In the genomic region with DNA sequence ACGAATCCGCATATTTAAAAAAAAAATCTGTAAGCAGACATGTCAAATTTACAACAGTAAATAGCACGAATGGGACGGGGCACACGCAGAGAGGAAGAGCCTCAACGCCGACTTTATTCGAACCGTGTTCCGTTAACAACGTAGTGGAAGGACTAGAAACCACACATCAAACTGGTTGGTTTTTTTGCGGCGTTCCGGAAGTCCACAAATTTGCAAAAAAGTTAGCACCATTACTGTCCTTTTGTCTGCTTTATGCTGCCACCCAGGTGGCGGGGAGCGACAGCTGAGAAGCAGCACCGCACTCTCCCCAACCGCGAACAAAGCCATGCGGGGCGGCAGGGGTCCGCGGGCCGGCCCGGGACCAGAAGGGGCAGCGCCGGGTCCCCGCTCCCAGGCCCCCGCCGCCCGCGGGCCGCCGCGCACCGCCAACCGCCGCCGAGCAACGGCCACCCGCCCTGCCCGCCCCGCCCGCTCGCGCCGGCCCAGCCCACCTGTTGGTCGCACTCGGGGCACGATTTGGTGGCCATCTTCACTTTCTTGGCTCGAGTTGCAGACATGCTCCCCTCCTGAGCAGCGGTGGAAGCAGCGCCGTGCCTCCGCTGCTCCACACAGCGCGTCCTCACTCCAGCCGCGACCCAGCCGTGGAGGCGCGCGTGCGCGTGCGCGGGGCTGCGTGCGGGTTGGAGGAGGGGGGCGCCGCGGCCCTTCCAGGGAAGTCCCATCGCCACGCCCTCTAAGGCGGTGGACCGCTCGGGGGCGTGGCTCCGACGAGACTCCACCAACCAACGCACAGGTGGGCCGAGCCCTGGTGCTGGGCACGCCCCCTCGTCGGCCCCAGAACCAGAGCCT, we compare ENCODE assay signal across 7 mouse cellular contexts. TPM values are rescaled to one million over a fixed set of nuclear protein-coding genes. Genes with fewer than 3 reads are reported as not detected.
DNase-seq lines count a peak whose midpoint lies in the region; ATAC-seq and TF ChIP-seq lines count a peak whose summit lies in the region.

A gene (minus strand): TSS at position 666 of the 849 bp plus-strand sequence.

- peak within 1 kb of the TSS; percentile 73 for H3K4me3 ChIP-seq in embryonic facial prominence, embryonic 12.5 days
- peak within 1 kb of the TSS; percentile 91 for H3K4me3 ChIP-seq in heart, adult 2 months
- H3K4me3 ChIP-seq in limb, embryonic 13.5 days = peak within 1 kb of the TSS; percentile 83
- H3K4me3 ChIP-seq in midbrain, embryonic 16.5 days (ENCODE audit: low read depth, low read length) = peak within 1 kb of the TSS; percentile 87

- TF ChIP-seq CTCF in heart, adult 2 months (IDR thresholded peaks at IDR 0.05) = peak; percentile 17

- peak; percentile 98 for DNase-seq in adrenal gland, postnatal 25 days
- DNase-seq in heart, adult 2 months = peak; percentile 98 to 99
- peak; percentile 97 for DNase-seq in kidney, adult 8-10 months
- DNase-seq in spleen, postnatal 10 days (ENCODE audit: low spot score in 2 of 2) = peak; percentile 94 to 97

- H3K27ac ChIP-seq in embryonic facial prominence, embryonic 12.5 days = peak within 1 kb of the TSS; percentile 96
- peak within 1 kb of the TSS; percentile 87 for H3K27ac ChIP-seq in heart, adult 2 months
- H3K27ac ChIP-seq in limb, embryonic 13.5 days = peak within 1 kb of the TSS; percentile 97
- peak within 1 kb of the TSS; percentile 91 for H3K27ac ChIP-seq in midbrain, embryonic 16.5 days (ENCODE audit: low read length)

- intact Hi-C loops in heart, adult 2 months (cut with DNase I) = loop anchor here (5.0 to 10.0 kb wide), 2 partner anchors 60 to 358 kb away; a partner anchor contains a TSS

- H3K36me3 ChIP-seq in embryonic facial prominence, embryonic 12.5 days = no peaks in the 10 kb centered on the region
- peaks cover 19% of the 10 kb centered on the region for H3K36me3 ChIP-seq in heart, adult 2 months (ENCODE audit: control insufficient read depth, insufficient read depth, low read length)
- no peaks in the 10 kb centered on the region for H3K36me3 ChIP-seq in limb, embryonic 13.5 days
- H3K36me3 ChIP-seq in midbrain, embryonic 16.5 days (ENCODE audit: control insufficient read depth, insufficient read depth, low read length) = no peaks in the 10 kb centered on the region

- H3K79me2 ChIP-seq in heart, adult 2 months (replicated peaks; ENCODE audit: control insufficient read depth, insufficient read depth, low read length) = no peaks in the 10 kb centered on the region; the same call in 1 of the 2 replicates

- no peak for TF ChIP-seq EP300 in heart, adult 2 months (IDR thresholded peaks at IDR 0.05; ENCODE audit: insufficient read depth, low read depth, low read length)

- H3K9ac ChIP-seq in embryonic facial prominence, embryonic 12.5 days = peak within 1 kb of the TSS; percentile 82
- H3K9ac ChIP-seq in heart, adult 2 months (ENCODE audit: low read depth, low read length) = peak within 1 kb of the TSS; percentile 83
- peak within 1 kb of the TSS; percentile 87 for H3K9ac ChIP-seq in limb, embryonic 13.5 days
- peak within 1 kb of the TSS; percentile 83 for H3K9ac ChIP-seq in midbrain, embryonic 16.5 days (ENCODE audit: low read depth, low read length)

- peaks cover 27% of the 10 kb centered on the region for H3K4me1 ChIP-seq in embryonic facial prominence, embryonic 12.5 days
- peaks cover 3% of the 10 kb centered on the region for H3K4me1 ChIP-seq in heart, adult 2 months (ENCODE audit: control insufficient read depth, insufficient read depth, low read length)
- peaks cover 38% of the 10 kb centered on the region for H3K4me1 ChIP-seq in limb, embryonic 13.5 days
- peaks cover 28% of the 10 kb centered on the region for H3K4me1 ChIP-seq in midbrain, embryonic 16.5 days (ENCODE audit: control insufficient read depth, insufficient read depth, low read length)

- peak within 1 kb of the TSS; percentile 55 for H3K4me2 ChIP-seq in embryonic facial prominence, embryonic 12.5 days (replicated peaks)
- peak within 1 kb of the TSS; percentile 64 for H3K4me2 ChIP-seq in limb, embryonic 13.5 days (replicated peaks)
- H3K4me2 ChIP-seq in midbrain, embryonic 16.5 days (ENCODE audit: low read length) = peak within 1 kb of the TSS; percentile 64

- peak; percentile 97 for ATAC-seq in embryonic facial prominence, embryonic 12.5 days (ENCODE audit: insufficient number of reproducible peaks, insufficient read depth, low FRiP score, low TSS enrichment)
- ATAC-seq in limb, embryonic 13.5 days (ENCODE audit: low FRiP score, low read depth) = peak; percentile 99
- peak; percentile 99 for ATAC-seq in midbrain, embryonic 16.5 days

- peak; percentile 91 for TF ChIP-seq POLR2A in heart, adult 2 months (IDR thresholded peaks at IDR 0.05; ENCODE audit: insufficient read depth, low read depth, low read length)

- H3K27me3 ChIP-seq in embryonic facial prominence, embryonic 12.5 days = no peaks in the 10 kb centered on the region
- H3K27me3 ChIP-seq in heart, adult 2 months (ENCODE audit: control insufficient read depth, insufficient read depth, low read length) = no peaks in the 10 kb centered on the region
- H3K27me3 ChIP-seq in limb, embryonic 13.5 days = no peaks in the 10 kb centered on the region
- no peaks in the 10 kb centered on the region for H3K27me3 ChIP-seq in midbrain, embryonic 16.5 days (ENCODE audit: control insufficient read depth, insufficient read depth, low read depth, low read length)

- no peaks in the 10 kb centered on the region for H3K9me3 ChIP-seq in embryonic facial prominence, embryonic 12.5 days
- H3K9me3 ChIP-seq in limb, embryonic 13.5 days = no peaks in the 10 kb centered on the region
- no peaks in the 10 kb centered on the region for H3K9me3 ChIP-seq in midbrain, embryonic 16.5 days (replicated peaks; ENCODE audit: control insufficient read depth, low read length, poor library complexity, severe bottlenecking)

- WGBS in embryonic facial prominence, embryonic 12.5 days = under 1% methylated on average over 79 of the region's 85 CpGs
- WGBS in heart, adult 2 months = under 1% methylated on average over 85 of the region's 85 CpGs
- under 1% methylated on average over 84 of the region's 85 CpGs for WGBS in limb, embryonic 13.5 days
- under 1% methylated on average over 78 of the region's 85 CpGs for WGBS in midbrain, embryonic 16.5 days

RNA-seq across cellular contexts. Expression of the gene that starts here (rescaled TPM):
- 29.9 and 58.2 TPM in 2 replicates for total RNA-seq in adrenal gland, postnatal 25 days (2021)
- 50.5 and 51.2 TPM in 2 replicates for polyA plus RNA-seq in embryonic facial prominence, embryonic 12.5 days (2016; fragmentation: Nextera tagmentation; extraction: Ambion mirVana)
- 10 to 100 TPM; 18.3 to 22.5 TPM for total RNA-seq in heart, adult 2 months (2021)
- 8.1 and 11.4 TPM in 2 replicates for polyA plus RNA-seq in heart, adult 2 months (2012; rRNA removed)
- 52.1 and 55.4 TPM in 2 replicates for polyA plus RNA-seq in limb, embryonic 13.5 days (2015; fragmentation: Nextera tagmentation; extraction: Ambion mirVana)
- 46.5 and 48.6 TPM in 2 replicates for polyA plus RNA-seq in midbrain, embryonic 16.5 days (2015; fragmentation: Nextera tagmentation; extraction: Ambion mirVana)

Comparison
In these comparisons a context has a peak if more than half of its experiments do, and no peak if none do; other contexts are left out.
1. Peak in every context shown above with its lines: DNase-seq, ATAC-seq, H3K4me3 ChIP-seq and H3K27ac ChIP-seq.